Mouse (Mus musculus) small intestine, adult 2 months (tissue): ENCODE results near the gene Pelp1. TPM values are rescaled to one million over a fixed set of nuclear protein-coding genes. Genes with fewer than 3 reads are reported as not detected.
A peak's percentile ranks its signal among the peaks of the same experiment; 100 is the strongest.
"Not testable (repeated sequence)": the region's sequence is repeated elsewhere in the genome, so short reads cannot be mapped to it uniquely, and the experiment has no call there.

Source experiments
- H3K27ac ChIP-seq: fragments of 200-500 bp; 2 replicates; pipeline ENCODE4 v1.5.1; 2012; ENCODE audit warnings: low read depth, low read length, control low read depth, inconsistent platforms; ENCODE audit not compliant: insufficient read depth
- H3K27me3 ChIP-seq: fragments of 200-500 bp; 2 replicates; pipeline ENCODE4 v1.6.1; 2012; ENCODE audit warnings: mild to moderate bottlenecking, moderate library complexity, low read length, inconsistent platforms; ENCODE audit not compliant: control insufficient read depth, insufficient read depth
- H3K36me3 ChIP-seq: fragments of 200-500 bp; 2 replicates; pipeline ENCODE4 v1.6.1; 2012; ENCODE audit warnings: mild to moderate bottlenecking, low read length, control low read depth, inconsistent platforms; ENCODE audit not compliant: control insufficient read depth, insufficient read depth
- H3K4me1 ChIP-seq: fragments of 200-500 bp; 2 replicates; pipeline ENCODE4 v1.6.1; 2012; ENCODE audit warnings: low read length, inconsistent platforms, mixed read lengths; ENCODE audit not compliant: control insufficient read depth, insufficient read depth, insufficient read length
- H3K4me3 ChIP-seq: fragments of 200-500 bp; 2 replicates; pipeline ENCODE4 v1.5.1; 2012; ENCODE audit warnings: low read depth, mild to moderate bottlenecking, control low read depth, inconsistent platforms, low read length, moderate library complexity
- CTCF ChIP-seq: fragments of 200-500 bp; IDR thresholded peaks from 2 replicates; pipeline ENCODE4 v1.5.1; 2012; ENCODE audit warnings: low read depth, mild to moderate bottlenecking, control low read depth, inconsistent platforms, low read length, moderate library complexity, mixed read lengths; ENCODE audit not compliant: insufficient replicate concordance, insufficient read length; ENCODE audit errors: extremely low read depth
- POLR2A ChIP-seq: fragments of 200-500 bp; IDR thresholded peaks from 2 replicates; pipeline ENCODE4 v1.6.1; 2012; ENCODE audit warnings: low read depth, mild to moderate bottlenecking, control low read depth, inconsistent platforms, low read length, moderate library complexity
- WGBS: fragments of 180-500 bp; shearing (Covaris S2); methylation state at CpG from one replicate; pipeline ENCODE4 v1.1.7; 2018; 5-methylcytosine and 5-hydroxymethylcytosine counted together
- polyA plus RNA-seq: library from polyadenylated mRNA; depleted of rRNA; stranded (reverse); fragments of >200 nt; gene quantifications from 2 replicates; pipeline ENCODE4 v1.2.3, GENCODE M21; 2012

Gene Pelp1
- polyA plus RNA-seq, 1 experiment, result 12.2 TPM

GRCm38 (mm10) chr11:70435476-70435875 is 25.6 kb upstream of the Pelp1 start:
- H3K4me3 ChIP-seq, result peak overlapping the region; percentile 14
- peak overlapping the region; percentile 31; the same call in 1 of the 2 replicates for H3K27ac ChIP-seq
- peaks cover 28% of the 10 kb centered on the region for H3K36me3 ChIP-seq
- no peaks in the 10 kb centered on the region for H3K27me3 ChIP-seq
- TF ChIP-seq POLR2A (no peak), CTCF (no peak)
- no peaks in the 10 kb centered on the region for H3K4me1 ChIP-seq
- WGBS, result 69% methylated on average over 5 of the region's 5 CpGs

DNA sequence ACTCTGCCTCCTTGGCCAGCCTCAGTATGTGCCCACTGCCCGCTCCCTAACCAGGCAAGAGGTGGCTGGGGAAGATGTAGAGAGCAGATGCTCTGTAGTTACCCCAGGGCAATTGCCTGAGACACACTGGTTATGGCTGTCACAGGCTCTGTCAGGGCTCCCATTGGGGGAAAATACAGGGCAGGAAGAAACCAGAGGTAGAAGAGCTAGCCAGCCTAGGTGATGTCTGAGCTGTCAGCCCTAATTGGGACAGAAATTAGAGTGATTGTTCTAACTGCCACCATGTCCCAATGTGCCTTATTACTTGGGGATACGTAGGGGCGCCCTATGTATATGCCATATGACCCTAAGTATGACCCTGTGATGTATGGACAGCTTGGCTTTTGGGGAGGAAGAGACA is 24.1 kb upstream of the Pelp1 start:
- no peaks in the 10 kb centered on the region for H3K27me3 ChIP-seq
- H3K27ac ChIP-seq, result peak overlapping the region; percentile 35
- peaks cover 18% of the 10 kb centered on the region; the same call in 1 of the 2 replicates for H3K36me3 ChIP-seq
- H3K4me3 ChIP-seq, result peak overlapping the region; percentile 55
- no peak for TF ChIP-seq CTCF
- TF ChIP-seq POLR2A, result no peak
- 93% methylated on average over 3 of the region's 3 CpGs for WGBS
- no peaks in the 10 kb centered on the region for H3K4me1 ChIP-seq

- Histone ChIP-seq H3K4me1 (no peaks in the 10 kb centered on the region), H3K27ac (peak overlapping the region; percentile 50), H3K27me3 (no peaks in the 10 kb centered on the region), H3K36me3 (peaks cover 16% of the 10 kb centered on the region; the same call in 1 of the 2 replicates), H3K4me3 (peak overlapping the region; percentile 55)
- TF ChIP-seq CTCF, result no peak
- no peak for TF ChIP-seq POLR2A
- 72% methylated on average over 1 of the region's 1 CpGs for WGBS
Measured at GRCm38 (mm10) chr11:70433569-70433943, 23.7 kb upstream of the Pelp1 start.

- Histone ChIP-seq H3K36me3 (peaks cover 11% of the 10 kb centered on the region; the same call in 1 of the 2 replicates), H3K4me1 (no peaks in the 10 kb centered on the region), H3K27me3 (no peaks in the 10 kb centered on the region), H3K4me3 (peak overlapping the region; percentile 55), H3K27ac (peak overlapping the region; percentile 50)
- no peak for TF ChIP-seq POLR2A
- no peak for TF ChIP-seq CTCF
- WGBS, result 8% methylated on average over 15 of the region's 15 CpGs
Measured at GRCm38 (mm10) chr11:70432895-70433568, 23.2 kb upstream of the Pelp1 start.

GRCm38 (mm10) chr11:70432048-70432894 is 22.4 kb upstream of the Pelp1 start, which contains the start of gene Arrb2:
Gene Arrb2 (plus strand): TSS chr11:70432635.
- no peaks in the 10 kb centered on the region for H3K4me1 ChIP-seq
- no peaks in the 10 kb centered on the region for H3K27me3 ChIP-seq
- H3K27ac ChIP-seq, result peak within 1 kb of the TSS; percentile 50
- TF ChIP-seq CTCF (peak; percentile 65; the same call in 1 of the 2 replicates), POLR2A (peak; percentile 67)
- H3K36me3 ChIP-seq, result peaks cover 9% of the 10 kb centered on the region; the same call in 1 of the 2 replicates
- H3K4me3 ChIP-seq, result peak within 1 kb of the TSS; percentile 55
- WGBS, result under 1% methylated on average over 75 of the region's 75 CpGs

DNA sequence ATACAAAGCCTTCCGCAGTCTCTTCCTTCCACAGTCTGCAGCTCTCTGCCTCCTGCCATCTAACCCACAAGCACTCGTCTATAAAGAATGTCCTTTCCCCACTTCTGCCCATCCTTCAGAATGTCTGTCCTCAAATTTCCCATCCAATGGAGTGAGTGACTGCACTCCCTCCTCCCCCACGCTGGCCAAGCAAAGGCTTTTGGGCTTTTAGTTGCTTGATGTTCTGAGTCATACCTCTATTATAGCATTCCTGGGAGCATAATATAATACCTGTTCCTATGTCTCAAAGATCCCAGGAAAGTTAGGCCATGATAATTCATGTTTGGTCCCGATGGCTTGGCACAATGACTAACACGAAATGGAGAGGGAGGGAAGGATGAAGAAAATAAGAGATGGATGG is 21.7 kb upstream of the Pelp1 start:
- Histone ChIP-seq H3K4me3 (no peak overlapping the region), H3K27ac (no peak overlapping the region)

GRCm38 (mm10) chr11:70426598-70426997 is 16.8 kb upstream of the Pelp1 start:
- not testable (repeated sequence) for H3K4me1 ChIP-seq, H3K36me3 ChIP-seq, H3K27ac ChIP-seq, H3K27me3 ChIP-seq, H3K4me3 ChIP-seq
- 73% methylated on average over 6 of the region's 6 CpGs for WGBS

More for the DNA sequence above, 21.7 kb upstream of the Pelp1 start:
- WGBS, result 38% methylated on average over 5 of the region's 5 CpGs
- H3K27me3 ChIP-seq, result no peaks in the 10 kb centered on the region
- no peaks in the 10 kb centered on the region for H3K4me1 ChIP-seq
- TF ChIP-seq POLR2A (no peak), CTCF (no peak)
- peaks cover 6% of the 10 kb centered on the region; the same call in 1 of the 2 replicates for H3K36me3 ChIP-seq

DNA sequence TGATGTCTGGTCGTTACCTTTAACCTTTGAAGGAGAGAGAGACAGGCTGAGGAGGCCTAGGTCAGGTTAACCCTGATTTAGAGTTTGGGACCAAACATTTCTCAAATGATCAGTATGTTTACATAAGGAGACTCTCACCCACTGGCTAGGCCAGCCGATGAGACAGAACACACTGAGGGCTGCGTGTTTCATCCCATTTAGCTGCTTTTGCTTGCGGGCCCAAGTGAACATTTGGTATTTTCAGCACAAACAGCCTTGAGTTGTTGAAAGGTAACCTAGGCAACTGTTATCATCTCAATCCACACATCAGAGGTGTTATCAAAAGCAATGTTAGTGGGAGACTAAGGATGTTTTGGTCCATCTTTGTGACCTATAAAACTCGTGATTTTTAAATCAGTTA is 9.7 kb upstream of the Pelp1 start:
- Histone ChIP-seq H3K27ac (no peak overlapping the region), H3K36me3 (no peaks in the 10 kb centered on the region), H3K4me1 (no peaks in the 10 kb centered on the region), H3K4me3 (no peak overlapping the region), H3K27me3 (no peaks in the 10 kb centered on the region)
- 56% methylated on average over 5 of the region's 5 CpGs for WGBS
- no peak for TF ChIP-seq CTCF
- no peak for TF ChIP-seq POLR2A
